Mouse (Mus musculus): ENCODE measurements around the gene Nmur1. TPM values are rescaled to one million over a fixed set of nuclear protein-coding genes. Genes with fewer than 3 reads are reported as not detected.

Nmur1 gene
- polyA plus RNA-seq, 1 experiment from 2014 or later: 0.23 TPM

DNA sequence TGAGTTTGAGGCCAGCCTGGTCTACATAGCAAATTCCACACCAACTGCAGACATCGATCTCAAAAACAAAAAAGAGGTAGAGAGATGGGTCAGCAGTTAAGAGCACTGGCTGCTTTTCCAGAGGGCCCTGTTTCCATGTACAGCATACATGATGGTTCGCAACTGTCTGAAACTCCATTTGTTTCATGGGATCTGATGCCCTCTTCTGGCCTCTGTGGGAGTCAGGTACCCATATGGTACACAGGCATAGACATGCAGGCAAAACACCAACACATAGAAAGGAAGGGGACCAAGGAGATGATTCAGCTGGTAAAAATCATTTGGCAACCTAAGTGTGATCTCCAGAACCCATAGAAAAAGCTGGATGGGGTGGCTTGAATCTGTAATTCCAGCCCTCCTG lies 12.5 kb upstream of the Nmur1 start:
- Histone ChIP-seq H3K9ac (no peak overlapping the region), H3K4me1 (peaks cover 74% of the 10 kb centered on the region), H3K36me3 (no peaks in the 10 kb centered on the region), H3K9me3 (replicated peaks) (no peaks in the 10 kb centered on the region), H3K27ac (no peak overlapping the region), H3K27me3 (no peaks in the 10 kb centered on the region), H3K4me2 (replicated peaks) (no peak overlapping the region), H3K4me3 (no peak overlapping the region)
- WGBS: 74% methylated on average over 2 of the region's 2 CpGs
- no peak for ATAC-seq (ENCODE audit: low FRiP score)

DNA sequence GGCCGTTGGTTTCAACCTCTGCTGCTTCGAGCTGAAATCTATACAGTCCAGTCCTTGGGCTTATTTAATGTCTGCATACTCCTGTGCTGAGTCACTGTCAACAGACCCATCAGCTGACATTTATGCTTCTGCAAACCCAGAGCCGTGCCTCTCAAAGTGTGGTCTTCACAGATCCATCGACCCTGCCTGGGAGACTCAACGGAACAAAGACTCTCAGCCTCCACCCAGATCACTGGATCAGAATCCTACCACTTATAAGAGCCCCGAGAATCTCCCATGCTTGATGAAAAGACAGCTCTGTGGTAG lies 11.9 kb upstream of the Nmur1 start:
- WGBS: 77% methylated on average over 6 of the region's 6 CpGs
- peaks cover 73% of the 10 kb centered on the region for H3K4me1 ChIP-seq
- no peaks in the 10 kb centered on the region for H3K36me3 ChIP-seq
- H3K27ac ChIP-seq: no peak overlapping the region
- H3K9me3 ChIP-seq (replicated peaks): no peaks in the 10 kb centered on the region
- H3K4me2 ChIP-seq (replicated peaks): no peak overlapping the region
- no peak for ATAC-seq (ENCODE audit: low FRiP score)
- no peak overlapping the region for H3K9ac ChIP-seq
- H3K27me3 ChIP-seq: no peaks in the 10 kb centered on the region
- no peak overlapping the region for H3K4me3 ChIP-seq

DNA sequence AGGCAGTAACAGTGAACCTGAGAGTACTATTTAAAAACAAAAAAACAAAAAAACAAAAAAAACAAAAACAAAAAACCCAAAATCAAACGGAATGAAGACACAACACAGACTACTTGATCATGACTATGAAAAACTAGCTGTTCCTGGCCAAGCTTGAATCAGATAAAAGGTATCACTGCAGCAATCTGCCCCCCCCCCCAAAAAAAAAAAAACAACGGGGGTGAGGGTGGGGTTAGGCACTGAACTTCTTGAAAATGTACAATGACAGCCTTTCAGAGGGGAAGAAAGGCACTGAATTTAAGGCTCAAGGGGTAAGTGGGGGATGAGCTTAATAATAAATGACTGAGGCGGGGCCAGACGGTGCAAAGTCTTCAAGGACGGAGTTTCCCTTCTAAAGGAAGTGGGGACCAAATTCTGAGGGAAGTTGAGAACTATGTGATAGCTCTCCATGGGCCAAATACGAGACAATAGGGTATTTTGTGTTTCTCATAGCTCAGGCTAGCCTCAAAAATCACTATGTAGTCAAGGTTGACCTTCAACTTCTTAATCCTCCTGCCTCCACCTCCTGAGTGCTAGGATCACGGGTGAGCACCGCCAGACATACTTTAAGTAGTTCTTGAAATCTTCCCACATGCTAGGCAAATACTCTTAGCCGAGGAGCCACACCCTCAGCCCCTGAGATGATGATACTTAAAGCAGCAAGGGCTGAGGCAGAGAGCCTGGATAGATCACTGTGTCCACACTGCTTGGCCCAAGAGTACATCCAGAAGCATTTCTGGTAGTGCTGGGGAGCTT lies 11.4 kb upstream of the Nmur1 start:
- Histone ChIP-seq H3K4me1 (peaks cover 72% of the 10 kb centered on the region), H3K4me3 (no peak overlapping the region), H3K4me2 (replicated peaks) (no peak overlapping the region), H3K27ac (no peak overlapping the region), H3K9me3 (replicated peaks) (no peaks in the 10 kb centered on the region), H3K27me3 (no peaks in the 10 kb centered on the region), H3K36me3 (no peaks in the 10 kb centered on the region), H3K9ac (no peak overlapping the region)
- ATAC-seq (ENCODE audit: low FRiP score): no peak
- WGBS: 67% methylated on average over 9 of the region's 9 CpGs

DNA sequence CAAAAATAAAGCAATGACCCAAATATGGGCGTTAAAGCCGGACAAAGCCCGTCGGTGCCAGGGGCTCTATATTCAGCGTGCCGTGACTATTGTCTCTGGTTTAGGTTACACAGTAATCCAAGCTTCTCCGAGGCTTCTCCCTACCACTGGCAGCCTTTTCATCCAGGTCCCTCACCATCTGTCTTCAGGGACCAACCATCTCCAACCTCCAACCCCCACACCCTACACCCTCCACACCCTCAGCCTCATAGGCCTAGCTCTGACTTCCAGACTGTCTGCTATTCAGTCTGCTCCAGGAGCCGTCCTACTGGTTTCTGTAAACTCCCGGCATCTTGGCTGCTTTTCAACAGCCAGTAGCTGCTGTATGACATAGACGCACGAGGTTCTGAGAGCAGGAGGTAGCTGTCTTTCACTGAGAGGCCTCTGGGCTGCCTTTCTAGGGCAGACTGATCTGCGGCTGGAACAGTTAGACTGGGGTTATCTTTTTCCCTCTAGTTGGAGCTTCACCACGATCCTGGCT lies 9.3 kb upstream of the Nmur1 start:
- Histone ChIP-seq H3K9me3 (replicated peaks) (no peaks in the 10 kb centered on the region), H3K4me1 (peaks cover 64% of the 10 kb centered on the region), H3K27ac (peak overlapping the region; percentile 100), H3K9ac (peak overlapping the region; percentile 81), H3K36me3 (no peaks in the 10 kb centered on the region), H3K4me2 (replicated peaks) (peak overlapping the region; percentile 66), H3K27me3 (no peaks in the 10 kb centered on the region), H3K4me3 (0 out of 2 replicates have a peak overlapping the region, but pooled peaks have one; percentile 38)
- 11% methylated on average over 13 of the region's 13 CpGs for WGBS
- peak; percentile 35 for ATAC-seq (ENCODE audit: low FRiP score)

DNA sequence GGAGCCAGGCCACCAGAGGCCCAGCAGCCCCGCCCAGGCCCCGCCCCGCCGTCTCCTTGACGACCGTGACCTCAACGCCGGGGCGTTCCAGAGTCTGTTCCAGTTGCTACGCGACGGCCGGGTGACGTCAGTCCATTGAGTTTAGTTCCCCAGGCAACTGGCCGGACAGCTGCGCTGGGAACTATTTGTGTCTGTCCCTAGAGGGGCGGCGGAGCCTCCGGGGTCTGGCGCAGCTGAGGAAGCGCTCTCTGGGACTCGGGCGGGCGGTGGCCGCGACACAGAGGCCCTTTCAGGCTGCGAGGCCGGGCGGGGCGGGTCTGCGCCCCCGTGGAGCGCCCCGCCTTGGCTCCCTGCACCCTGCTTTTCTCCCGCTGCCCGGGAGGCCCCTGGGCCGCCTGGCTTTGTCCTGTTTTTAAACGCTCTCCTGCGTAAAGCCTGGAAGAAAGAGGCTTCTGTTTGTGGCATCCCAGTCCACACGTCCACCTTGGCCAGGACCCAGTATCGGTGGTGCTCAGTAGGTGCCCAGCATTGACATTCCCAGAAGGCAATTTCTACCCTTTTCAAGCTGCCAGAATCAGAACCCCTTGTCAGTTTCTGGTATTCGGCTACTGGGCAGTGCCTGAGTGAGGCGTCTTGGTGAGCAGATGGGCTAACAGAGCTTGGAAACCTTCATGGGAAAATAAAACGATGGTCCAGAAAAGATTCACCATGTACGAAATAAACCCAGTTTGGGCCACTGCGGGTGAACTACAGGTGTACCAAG lies 8.6 kb upstream of the Nmur1 start:
- peak; percentile 93 for ATAC-seq (ENCODE audit: low FRiP score)
- 3% methylated on average over 43 of the region's 46 CpGs for WGBS
- Histone ChIP-seq H3K27me3 (no peaks in the 10 kb centered on the region), H3K4me1 (peaks cover 56% of the 10 kb centered on the region), H3K36me3 (no peaks in the 10 kb centered on the region), H3K9ac (peak overlapping the region; percentile 81), H3K9me3 (replicated peaks) (no peaks in the 10 kb centered on the region), H3K27ac (peak overlapping the region; percentile 100), H3K4me2 (replicated peaks) (peak overlapping the region; percentile 66), H3K4me3 (peak overlapping the region; percentile 38)

DNA sequence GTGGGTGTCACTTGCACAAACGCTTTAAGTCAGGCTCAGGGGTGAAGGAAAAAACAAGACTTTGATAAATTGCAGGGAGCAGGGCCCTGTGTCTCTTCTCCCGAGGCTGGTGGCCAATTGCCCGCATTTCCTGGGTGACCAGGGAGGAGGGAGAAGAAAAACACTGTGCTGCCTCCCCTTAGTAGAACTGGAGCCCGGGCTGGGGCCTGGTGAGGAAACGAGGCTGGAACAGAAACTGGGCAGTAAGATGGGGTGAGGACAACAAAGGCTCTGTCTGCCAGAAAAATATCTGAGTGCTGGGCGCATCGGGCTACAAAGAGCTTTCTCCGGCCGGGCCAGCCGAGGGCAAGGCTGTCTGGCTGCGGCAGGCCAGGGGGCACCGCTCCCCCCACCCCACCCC lies 8.0 kb upstream of the Nmur1 start:
- peak; percentile 58 for ATAC-seq (ENCODE audit: low FRiP score)
- peak overlapping the region; percentile 66 for H3K4me2 ChIP-seq (replicated peaks)

DNA sequence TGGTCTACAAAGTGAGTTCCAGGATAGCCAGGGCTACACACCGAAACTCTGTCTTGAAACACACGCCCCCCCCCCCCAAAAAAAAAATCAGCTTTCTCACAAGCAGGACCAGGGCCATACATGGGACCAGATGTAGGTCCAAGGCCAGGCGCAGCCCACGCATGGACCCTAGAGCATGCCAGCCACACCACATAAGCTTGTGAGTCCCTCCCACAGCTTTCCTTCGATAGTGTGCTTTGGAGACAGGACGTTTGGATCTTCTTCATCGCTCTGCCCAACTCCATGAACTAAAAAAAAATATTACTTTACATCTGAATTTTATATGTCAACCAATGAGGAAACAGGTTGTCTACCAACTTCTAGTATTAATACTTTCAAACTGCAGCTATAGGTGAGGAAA lies 7.3 kb upstream of the Nmur1 start:
- Histone ChIP-seq H3K4me3 (no peak overlapping the region), H3K27ac (peak overlapping the region; percentile 100), H3K27me3 (no peaks in the 10 kb centered on the region), H3K9ac (no peak overlapping the region), H3K36me3 (no peaks in the 10 kb centered on the region), H3K4me2 (replicated peaks) (peak overlapping the region; percentile 66; the same call in 1 of the 2 replicates), H3K9me3 (replicated peaks) (no peaks in the 10 kb centered on the region), H3K4me1 (peaks cover 47% of the 10 kb centered on the region)
- 91% methylated on average over 7 of the region's 7 CpGs for WGBS
- ATAC-seq (ENCODE audit: low FRiP score): no peak

More for the DNA sequence above, 8.0 kb upstream of the Nmur1 start:
- Histone ChIP-seq H3K27ac (peak overlapping the region; percentile 100), H3K36me3 (no peaks in the 10 kb centered on the region), H3K4me3 (peak overlapping the region; percentile 38), H3K9me3 (replicated peaks) (no peaks in the 10 kb centered on the region), H3K9ac (peak overlapping the region; percentile 41), H3K4me1 (peaks cover 51% of the 10 kb centered on the region), H3K27me3 (no peaks in the 10 kb centered on the region)
- 0% methylated on average over 9 of the region's 12 CpGs for WGBS

DNA sequence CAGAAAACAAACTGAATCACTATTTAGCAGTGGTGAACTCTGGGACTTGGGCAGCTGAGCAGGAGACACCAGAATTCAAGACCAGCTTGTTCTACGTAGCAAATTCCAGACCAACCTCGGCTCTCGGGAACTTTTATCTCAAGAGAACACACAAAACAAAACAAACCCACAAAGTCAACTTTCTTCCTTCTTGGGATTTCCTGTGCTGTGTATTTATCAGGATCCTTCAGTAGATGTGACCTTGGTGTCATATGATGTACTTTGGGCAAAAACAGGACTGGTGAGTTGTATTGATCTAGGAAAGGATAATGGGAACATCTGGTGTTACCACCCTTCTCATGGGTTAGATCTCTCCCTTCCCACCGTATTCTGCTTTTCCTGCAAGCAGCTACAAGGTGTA lies 6.8 kb upstream of the Nmur1 start:
- H3K9me3 ChIP-seq (replicated peaks): no peaks in the 10 kb centered on the region
- WGBS: 79% methylated on average over 4 of the region's 4 CpGs
- H3K9ac ChIP-seq: no peak overlapping the region
- peak overlapping the region; percentile 100 for H3K27ac ChIP-seq
- ATAC-seq (ENCODE audit: low FRiP score): no peak
- no peaks in the 10 kb centered on the region for H3K27me3 ChIP-seq
- no peak overlapping the region for H3K4me2 ChIP-seq (replicated peaks)
- H3K36me3 ChIP-seq: no peaks in the 10 kb centered on the region
- peaks cover 41% of the 10 kb centered on the region for H3K4me1 ChIP-seq
- H3K4me3 ChIP-seq: no peak overlapping the region

DNA sequence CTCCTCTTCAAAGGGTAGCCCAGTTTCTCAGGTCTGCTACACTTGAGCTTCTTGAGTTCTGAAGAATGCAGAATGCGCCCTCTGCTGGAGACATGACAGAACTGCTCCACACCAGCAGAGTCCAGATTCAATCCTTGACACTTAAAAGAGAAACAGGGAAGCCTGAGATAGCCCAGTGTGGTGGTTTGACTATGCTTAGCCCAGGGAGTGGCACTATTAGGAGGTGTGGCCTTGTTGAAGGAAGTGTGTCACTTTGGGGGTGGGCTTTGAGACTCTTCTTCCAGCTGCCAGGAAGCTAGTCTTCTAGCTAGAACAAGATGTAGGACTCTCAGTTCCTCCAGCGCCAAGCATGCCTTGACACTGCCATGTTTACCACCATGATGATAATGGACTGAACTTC lies 4.0 kb upstream of the Nmur1 start:
- Histone ChIP-seq H3K36me3 (no peaks in the 10 kb centered on the region), H3K4me3 (no peak overlapping the region), H3K27ac (no peak overlapping the region), H3K4me2 (replicated peaks) (no peak overlapping the region), H3K9ac (no peak overlapping the region), H3K4me1 (peaks cover 27% of the 10 kb centered on the region), H3K9me3 (replicated peaks) (no peaks in the 10 kb centered on the region), H3K27me3 (no peaks in the 10 kb centered on the region)
- no peak for ATAC-seq (ENCODE audit: low FRiP score)
- WGBS: 46% methylated on average over 2 of the region's 2 CpGs

DNA sequence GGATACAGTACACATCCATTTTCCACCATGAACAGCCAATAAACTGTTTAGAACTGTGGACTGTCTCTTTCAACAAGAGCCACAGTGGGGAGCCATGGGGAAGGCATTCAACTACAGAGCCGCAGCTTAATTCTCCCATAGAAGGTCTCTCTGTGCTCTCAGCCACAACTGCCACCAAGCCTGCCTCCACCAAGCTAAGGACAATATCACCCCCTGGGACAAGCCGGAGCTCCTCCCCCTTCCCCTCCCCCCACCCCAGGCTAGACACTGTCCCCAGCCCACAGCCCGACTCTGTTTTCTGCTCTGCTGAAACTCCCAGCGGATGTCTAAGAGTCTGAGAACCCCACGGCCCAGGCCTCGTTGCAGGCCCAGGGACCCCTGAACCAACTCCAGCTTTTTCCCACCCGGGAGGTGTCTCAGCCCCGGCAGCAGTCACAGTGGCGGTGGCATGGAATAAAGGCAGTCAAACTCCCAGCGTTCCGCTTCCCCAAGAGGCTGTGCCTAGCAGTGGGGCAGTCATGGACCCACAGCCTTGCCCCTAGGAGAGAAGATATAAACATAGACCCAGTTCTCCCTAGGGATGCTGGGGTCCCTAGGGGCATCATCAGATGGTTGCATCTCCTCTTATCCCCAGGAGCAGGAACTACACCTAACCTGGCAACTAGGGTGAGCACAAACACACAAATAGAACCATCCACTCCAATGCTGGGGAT lies 1.0 kb downstream of the Nmur1 start:
- no peaks in the 10 kb centered on the region for H3K36me3 ChIP-seq
- no peaks in the 10 kb centered on the region for H3K27me3 ChIP-seq
- H3K4me3 ChIP-seq: no peak overlapping the region
- peaks cover 20% of the 10 kb centered on the region for H3K4me1 ChIP-seq
- 16% methylated on average over 11 of the region's 11 CpGs for WGBS
- peak overlapping the region; percentile 13; the same call in 1 of the 2 replicates for H3K9ac ChIP-seq
- no peaks in the 10 kb centered on the region for H3K9me3 ChIP-seq (replicated peaks)
- ATAC-seq (ENCODE audit: low FRiP score): peak; percentile 82
- peak overlapping the region; percentile 0; the same call in 1 of the 2 replicates for H3K4me2 ChIP-seq (replicated peaks)
- peak overlapping the region; percentile 76 for H3K27ac ChIP-seq

DNA sequence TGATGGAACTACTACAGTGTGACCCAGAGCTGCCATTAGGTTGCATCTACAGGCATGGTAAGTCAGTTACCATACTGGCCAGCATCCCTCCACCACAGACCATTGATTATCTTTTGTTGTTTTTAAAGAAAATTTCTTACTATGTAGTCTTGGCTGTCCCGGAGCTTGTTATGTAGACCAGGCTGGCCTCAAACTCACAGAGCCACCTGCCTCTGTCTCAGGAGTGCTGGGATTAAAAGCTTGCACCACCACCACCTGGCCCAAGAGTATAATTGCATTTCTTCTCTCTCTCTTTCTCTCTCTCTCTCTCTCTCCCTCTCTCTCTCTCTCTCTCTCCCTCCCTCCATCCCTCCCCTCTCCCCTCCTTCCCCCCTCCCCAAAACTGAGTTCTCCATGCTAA lies 1.7 kb downstream of the Nmur1 start:
- WGBS: 93% methylated on average over 1 of the region's 1 CpGs
- Histone ChIP-seq H3K4me1 (peaks cover 23% of the 10 kb centered on the region), H3K27me3 (no peaks in the 10 kb centered on the region), H3K4me2 (replicated peaks) (no peak overlapping the region), H3K27ac (peak overlapping the region; percentile 76), H3K9me3 (replicated peaks) (no peaks in the 10 kb centered on the region), H3K9ac (no peak overlapping the region), H3K4me3 (no peak overlapping the region), H3K36me3 (no peaks in the 10 kb centered on the region)
- no peak for ATAC-seq (ENCODE audit: low FRiP score)

DNA sequence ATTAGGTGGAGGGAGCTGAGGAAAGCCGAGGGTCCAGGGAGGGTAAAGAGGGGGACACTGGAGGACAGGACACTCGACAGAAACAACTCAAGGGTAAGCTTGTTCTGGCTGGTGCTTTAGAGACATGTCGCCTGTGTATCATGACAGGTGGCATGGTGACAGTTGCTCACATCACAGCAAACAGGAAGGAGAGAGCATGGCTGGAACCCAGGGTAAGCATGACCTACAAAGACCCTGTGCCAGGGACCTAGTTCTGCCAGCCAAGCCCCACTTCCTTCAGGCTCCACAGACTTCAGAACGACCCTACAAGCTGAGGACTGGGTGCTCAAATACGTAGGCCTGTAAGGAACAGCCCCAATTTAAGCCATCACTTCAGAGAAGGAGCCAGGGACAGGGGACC lies 2.1 kb downstream of the Nmur1 start:
- H3K4me2 ChIP-seq (replicated peaks): no peak overlapping the region
- no peak for ATAC-seq (ENCODE audit: low FRiP score)
- no peak overlapping the region for H3K9ac ChIP-seq
- H3K27me3 ChIP-seq: no peaks in the 10 kb centered on the region
- 74% methylated on average over 5 of the region's 5 CpGs for WGBS
- H3K4me3 ChIP-seq: no peak overlapping the region
- peaks cover 23% of the 10 kb centered on the region for H3K4me1 ChIP-seq
- no peaks in the 10 kb centered on the region for H3K36me3 ChIP-seq
- H3K9me3 ChIP-seq (replicated peaks): no peaks in the 10 kb centered on the region
- H3K27ac ChIP-seq: peak overlapping the region; percentile 76; the same call in 1 of the 2 replicates
